Mouse (Mus musculus): ENCODE measurements around the gene Slc4a4. TPM values are rescaled to one million over a fixed set of nuclear protein-coding genes. Genes with fewer than 3 reads are reported as not detected.
"Not testable (repeated sequence)": the region's sequence is repeated elsewhere in the genome, so short reads cannot be mapped to it uniquely, and the experiment has no call there.

The Slc4a4 gene
- polyA plus RNA-seq, 1 experiment from 2014 or later = 2.5 TPM

DNA sequence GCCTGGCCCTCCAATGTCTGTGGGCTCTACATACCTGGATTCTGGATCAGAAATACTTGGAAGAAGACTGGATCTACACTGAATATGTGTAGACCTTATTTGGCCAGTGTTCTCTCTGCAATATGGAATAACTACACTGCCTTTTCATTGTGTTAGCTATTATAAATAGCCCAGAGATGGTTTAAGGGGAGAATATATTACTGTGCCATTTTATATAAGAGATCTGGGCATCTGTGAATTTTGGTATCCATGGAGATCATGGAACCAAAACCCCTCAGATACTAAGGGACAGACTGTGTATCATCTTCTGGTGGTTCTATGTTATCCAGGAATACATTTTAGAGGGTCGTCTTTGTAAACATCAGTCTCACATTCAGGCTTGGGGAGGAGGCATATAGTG lies 86.5 kb downstream of the Slc4a4 start:
- Histone ChIP-seq H3K4me3 (no peak overlapping the region), H3K9me3 (no peaks in the 10 kb centered on the region), H3K36me3 (no peaks in the 10 kb centered on the region), H3K4me1 (replicated peaks) (peaks cover 22% of the 10 kb centered on the region), H3K27me3 (ENCODE audit: insufficient read depth, poor library complexity, severe bottlenecking) (no peaks in the 10 kb centered on the region), H3K27ac (no peak overlapping the region)
- DNase-seq (ENCODE audit: low spot score) = no peak
- 87% methylated on average over 1 of the region's 1 CpGs for WGBS

DNA sequence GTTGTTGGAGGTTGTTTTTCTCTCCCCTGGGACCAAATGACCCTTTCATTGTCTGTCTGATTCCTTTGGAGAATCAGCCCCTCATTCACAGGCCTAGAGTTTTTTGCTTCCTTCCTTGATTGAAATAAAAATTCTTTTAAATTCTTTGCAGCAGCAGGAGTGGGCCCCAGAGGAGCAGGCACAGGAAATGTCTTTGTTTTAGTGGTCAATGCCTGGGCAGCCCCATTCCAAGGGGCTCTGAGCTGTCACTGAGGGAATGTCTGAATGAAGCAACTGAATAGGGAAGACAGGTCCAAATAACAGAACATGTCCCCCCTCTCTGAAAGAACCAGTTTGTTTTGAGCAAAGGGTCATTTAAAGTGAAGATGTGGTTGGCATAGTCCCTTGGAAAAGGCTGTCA lies 89.1 kb downstream of the Slc4a4 start:
- H3K27ac ChIP-seq = no peak overlapping the region
- H3K4me1 ChIP-seq (replicated peaks) = peaks cover 12% of the 10 kb centered on the region
- H3K36me3 ChIP-seq = no peaks in the 10 kb centered on the region
- H3K9me3 ChIP-seq = no peaks in the 10 kb centered on the region
- no peak overlapping the region for H3K4me3 ChIP-seq
- H3K27me3 ChIP-seq (ENCODE audit: insufficient read depth, poor library complexity, severe bottlenecking) = no peaks in the 10 kb centered on the region
- peak; percentile 15 for DNase-seq (ENCODE audit: low spot score)

DNA sequence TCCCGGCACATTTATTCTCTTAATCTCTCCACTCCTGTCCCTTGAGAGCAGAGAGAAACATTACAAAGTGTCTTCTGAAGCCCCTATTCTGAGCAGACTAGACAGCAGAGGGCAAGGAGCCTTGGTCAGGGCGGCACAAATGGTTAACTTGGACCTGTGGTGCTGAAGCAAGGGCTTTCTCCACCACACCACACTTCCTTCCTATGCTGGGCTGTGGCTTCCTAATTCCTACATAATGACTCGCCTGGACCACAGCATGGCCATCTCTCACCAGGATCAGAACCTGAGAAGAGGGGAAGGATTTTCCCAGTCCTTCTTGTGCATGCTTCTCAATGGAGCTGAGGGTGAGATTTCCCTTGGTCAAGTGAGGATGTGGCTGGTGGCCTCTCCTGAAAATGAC lies 89.8 kb downstream of the Slc4a4 start:
- Histone ChIP-seq H3K27me3 (ENCODE audit: insufficient read depth, poor library complexity, severe bottlenecking) (no peaks in the 10 kb centered on the region), H3K4me1 (replicated peaks) (peaks cover 12% of the 10 kb centered on the region), H3K36me3 (no peaks in the 10 kb centered on the region), H3K27ac (no peak overlapping the region; the same call in 1 of the 2 replicates), H3K4me3 (no peak overlapping the region), H3K9me3 (no peaks in the 10 kb centered on the region)
- 71% methylated on average over 3 of the region's 3 CpGs for WGBS
- no peak for DNase-seq (ENCODE audit: low spot score)

DNA sequence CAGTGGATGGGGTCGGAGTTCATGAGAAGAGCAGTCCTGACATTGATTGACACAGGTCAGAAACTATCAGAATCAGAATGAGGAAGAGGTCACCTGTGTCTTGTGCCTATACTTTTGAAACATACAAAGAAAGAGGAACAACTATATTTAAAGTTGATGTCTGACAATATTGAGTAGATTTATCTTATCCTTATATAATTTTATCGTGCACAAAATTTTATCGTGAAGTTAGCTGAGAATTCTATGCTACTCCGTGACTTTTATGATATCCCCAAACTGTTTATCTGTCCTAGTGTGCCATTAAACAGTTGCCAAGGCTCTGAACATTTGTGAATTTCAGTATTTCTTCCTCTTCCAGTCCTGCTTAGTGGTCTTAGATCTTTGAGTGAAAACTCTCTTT lies 94.1 kb downstream of the Slc4a4 start:
- Histone ChIP-seq H3K27ac (no peak overlapping the region), H3K4me1 (replicated peaks) (peaks cover 9% of the 10 kb centered on the region), H3K4me3 (no peak overlapping the region), H3K9me3 (0 out of 2 replicates have a peak, but pooled peaks cover 2% of the 10 kb centered on the region), H3K36me3 (no peaks in the 10 kb centered on the region), H3K27me3 (ENCODE audit: insufficient read depth, poor library complexity, severe bottlenecking) (no peaks in the 10 kb centered on the region)
- DNase-seq (ENCODE audit: low spot score) = no peak
- 90% methylated on average over 4 of the region's 4 CpGs for WGBS

DNA sequence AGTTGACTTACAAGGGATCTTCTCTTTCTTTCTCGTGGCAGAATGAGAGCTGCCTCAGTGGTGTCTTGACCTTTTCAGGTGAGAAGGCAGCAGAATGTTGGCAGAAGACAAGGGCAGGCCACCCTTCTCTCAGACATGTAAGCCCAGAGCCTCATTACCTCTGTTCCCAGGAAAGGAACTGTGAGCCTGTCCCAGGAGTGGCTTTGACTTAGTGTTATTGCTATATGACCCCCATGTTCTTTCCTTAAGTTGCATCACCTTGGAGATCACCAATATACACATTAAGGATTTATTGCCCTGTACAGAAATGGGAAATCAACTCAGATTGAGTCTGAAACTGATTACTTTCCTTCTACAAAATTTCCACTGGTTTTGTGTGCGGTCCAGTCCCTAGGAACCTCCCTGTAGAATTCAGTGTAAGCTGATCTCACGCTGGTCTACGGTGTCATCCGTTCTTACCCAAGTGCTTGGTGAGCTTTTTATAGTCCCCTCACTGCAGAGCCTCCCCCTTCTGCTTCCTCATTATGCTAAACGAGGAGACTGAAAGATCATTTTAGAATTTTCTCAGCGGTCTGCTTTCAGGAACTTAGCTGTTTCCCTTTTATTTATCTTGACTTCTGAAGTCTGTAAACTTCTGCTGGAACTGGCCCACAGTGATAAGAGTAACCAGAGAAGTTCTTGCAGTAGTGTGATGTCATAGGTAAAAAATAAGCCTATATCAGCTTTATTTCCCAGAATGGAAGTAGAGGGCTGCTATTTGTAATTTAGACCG lies 94.8 kb downstream of the Slc4a4 start:
- Histone ChIP-seq H3K27me3 (ENCODE audit: insufficient read depth, poor library complexity, severe bottlenecking) (no peaks in the 10 kb centered on the region), H3K27ac (no peak overlapping the region), H3K4me3 (no peak overlapping the region), H3K36me3 (no peaks in the 10 kb centered on the region), H3K4me1 (replicated peaks) (peaks cover 3% of the 10 kb centered on the region; the same call in 1 of the 2 replicates), H3K9me3 (0 out of 2 replicates have a peak, but pooled peaks cover 2% of the 10 kb centered on the region)
- no peak for DNase-seq (ENCODE audit: low spot score)
- 70% methylated on average over 8 of the region's 8 CpGs for WGBS

DNA sequence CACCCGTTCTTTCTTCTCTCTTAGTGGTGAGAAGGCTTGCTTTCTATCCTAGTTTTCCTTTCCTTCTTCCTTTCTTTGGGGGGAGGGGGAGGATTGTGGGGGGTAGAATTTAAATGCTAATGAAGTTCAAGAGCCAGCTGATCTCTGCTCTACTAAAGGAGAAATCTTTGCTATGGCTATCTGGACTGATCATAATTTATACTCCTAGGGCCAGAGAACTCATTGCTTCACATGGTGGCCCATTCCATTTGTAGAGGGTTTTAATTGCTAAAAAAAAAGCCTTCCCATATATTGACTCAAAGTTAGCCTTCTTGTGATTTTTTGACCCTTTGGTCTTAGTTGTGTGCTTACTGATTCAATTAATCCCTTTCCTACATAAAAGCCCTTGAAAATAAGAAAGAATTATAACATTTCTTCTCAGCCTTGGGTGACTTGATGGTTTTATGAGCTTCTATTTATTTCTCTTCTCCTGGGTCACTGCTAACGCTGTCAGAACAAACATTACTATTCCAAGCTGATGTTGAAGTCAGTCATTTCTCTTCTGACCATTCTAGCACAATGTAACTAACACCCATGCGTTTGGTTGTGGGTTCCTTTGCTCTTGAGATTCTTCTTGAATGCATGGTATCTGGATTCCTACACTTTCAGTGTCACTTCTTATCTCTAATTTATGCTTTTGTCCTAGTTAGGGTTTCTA lies 95.6 kb downstream of the Slc4a4 start:
- Histone ChIP-seq H3K4me1 (replicated peaks) (no peaks in the 10 kb centered on the region), H3K9me3 (0 out of 2 replicates have a peak, but pooled peaks cover 2% of the 10 kb centered on the region), H3K27ac (no peak overlapping the region), H3K4me3 (no peak overlapping the region), H3K36me3 (no peaks in the 10 kb centered on the region), H3K27me3 (ENCODE audit: insufficient read depth, poor library complexity, severe bottlenecking) (no peaks in the 10 kb centered on the region)
- WGBS = 81% methylated on average over 3 of the region's 3 CpGs
- DNase-seq (ENCODE audit: low spot score) = no peak

DNA sequence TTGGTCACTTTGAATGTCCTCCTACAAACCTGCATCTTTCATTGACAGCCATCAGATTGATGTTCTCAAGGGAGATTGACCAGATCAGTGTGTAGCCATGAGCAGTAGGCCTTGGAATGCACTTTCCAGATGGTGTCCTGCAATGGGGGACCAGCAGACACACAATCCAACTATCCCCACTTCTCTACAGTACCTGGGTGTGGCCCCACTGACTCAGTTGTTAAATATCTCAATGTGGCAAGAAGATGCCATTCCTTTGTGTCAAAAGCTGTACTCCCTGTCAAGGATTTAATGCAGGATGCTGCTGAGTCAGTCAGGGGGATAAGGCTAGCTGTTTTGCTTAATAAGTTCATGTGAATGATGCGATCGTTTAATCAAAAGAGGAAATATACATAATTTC lies 96.6 kb downstream of the Slc4a4 start:
- no peaks in the 10 kb centered on the region for H3K4me1 ChIP-seq (replicated peaks)
- H3K4me3 ChIP-seq = no peak overlapping the region
- H3K36me3 ChIP-seq = no peaks in the 10 kb centered on the region
- 0 out of 2 replicates have a peak, but pooled peaks cover 2% of the 10 kb centered on the region for H3K9me3 ChIP-seq
- H3K27me3 ChIP-seq (ENCODE audit: insufficient read depth, poor library complexity, severe bottlenecking) = no peaks in the 10 kb centered on the region
- no peak for DNase-seq (ENCODE audit: low spot score)
- WGBS = 98% methylated on average over 2 of the region's 2 CpGs
- no peak overlapping the region for H3K27ac ChIP-seq

DNA sequence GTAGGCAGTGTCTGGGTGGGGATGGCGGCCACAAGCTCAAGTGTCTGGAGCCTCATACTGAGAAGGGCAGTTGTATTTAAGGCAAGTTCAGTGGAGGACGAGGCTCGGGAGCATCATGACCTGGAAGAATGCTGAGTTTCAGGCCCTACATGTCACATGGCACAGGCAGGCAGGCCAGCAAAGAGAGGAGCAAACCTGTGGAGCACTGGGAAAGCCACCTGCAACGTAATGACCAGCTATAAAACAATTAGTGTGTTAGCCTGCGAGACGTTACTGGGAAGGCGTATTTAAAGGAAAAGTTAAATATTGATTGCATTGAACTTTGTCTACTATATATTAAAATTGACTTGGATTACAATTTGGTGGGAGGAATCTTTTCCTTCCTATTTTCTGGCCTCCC lies 97.0 kb downstream of the Slc4a4 start:
- H3K4me3 ChIP-seq = no peak overlapping the region
- DNase-seq (ENCODE audit: low spot score) = no peak
- 0 out of 2 replicates have a peak, but pooled peaks cover 2% of the 10 kb centered on the region for H3K9me3 ChIP-seq
- WGBS = 93% methylated on average over 7 of the region's 7 CpGs
- no peaks in the 10 kb centered on the region for H3K27me3 ChIP-seq (ENCODE audit: insufficient read depth, poor library complexity, severe bottlenecking)
- no peaks in the 10 kb centered on the region for H3K4me1 ChIP-seq (replicated peaks)
- no peak overlapping the region for H3K27ac ChIP-seq
- H3K36me3 ChIP-seq = no peaks in the 10 kb centered on the region

DNA sequence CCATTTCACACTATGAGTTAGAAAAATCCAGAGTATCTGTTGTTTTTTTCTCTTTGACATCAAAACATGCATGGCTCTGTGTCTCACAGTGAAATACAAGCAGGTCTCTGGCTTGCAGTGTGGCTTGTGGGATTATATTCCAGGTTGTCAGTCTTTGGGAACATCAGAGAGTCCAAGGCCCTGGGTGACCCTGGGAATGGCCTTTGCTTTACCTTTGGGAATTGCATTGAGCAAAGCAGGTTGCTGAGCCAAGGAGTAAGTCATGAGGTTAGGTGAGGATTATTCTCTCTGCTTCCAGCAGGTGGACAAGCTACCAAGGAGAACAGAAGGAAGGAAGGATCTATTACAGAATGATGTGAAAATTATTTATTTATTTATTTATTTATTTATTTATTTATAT lies 102.4 kb downstream of the Slc4a4 start:
- no peak overlapping the region for H3K4me3 ChIP-seq
- no peak for DNase-seq (ENCODE audit: low spot score)
- H3K9me3 ChIP-seq = no peaks in the 10 kb centered on the region
- H3K4me1 ChIP-seq (replicated peaks) = no peaks in the 10 kb centered on the region
- no peak overlapping the region for H3K27ac ChIP-seq
- H3K36me3 ChIP-seq = no peaks in the 10 kb centered on the region
- no peaks in the 10 kb centered on the region for H3K27me3 ChIP-seq (ENCODE audit: insufficient read depth, poor library complexity, severe bottlenecking)

DNA sequence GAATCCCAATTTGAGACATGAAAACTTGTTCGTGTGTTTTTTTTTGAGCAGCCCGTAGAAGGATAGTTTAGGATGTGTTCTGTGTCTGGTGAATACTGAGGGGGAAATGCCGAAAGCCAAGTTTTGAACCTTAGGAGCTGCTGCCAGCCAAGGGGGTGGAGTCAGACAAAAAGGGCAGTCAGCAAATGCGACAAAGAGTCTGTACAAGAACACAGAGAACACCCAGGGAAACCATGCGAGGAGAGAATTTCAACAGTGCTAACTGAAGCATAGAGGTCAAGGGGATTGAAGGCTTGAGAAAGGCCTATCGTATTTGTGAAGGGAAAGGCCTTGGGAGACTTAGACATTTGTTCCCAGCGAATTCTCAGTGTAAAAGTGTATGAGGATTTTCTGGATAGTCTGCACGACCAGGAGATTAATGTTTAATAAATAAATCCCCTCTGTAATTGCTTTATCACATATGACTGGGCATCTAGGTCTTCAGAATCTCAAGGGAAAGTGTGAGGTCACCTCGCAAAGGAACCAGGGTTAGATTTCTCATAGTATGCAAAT lies 103.7 kb downstream of the Slc4a4 start:
- Histone ChIP-seq H3K4me3 (no peak overlapping the region), H3K27ac (no peak overlapping the region), H3K36me3 (no peaks in the 10 kb centered on the region), H3K9me3 (no peaks in the 10 kb centered on the region), H3K4me1 (replicated peaks) (no peaks in the 10 kb centered on the region), H3K27me3 (ENCODE audit: insufficient read depth, poor library complexity, severe bottlenecking) (no peaks in the 10 kb centered on the region)
- WGBS = 73% methylated on average over 9 of the region's 9 CpGs
- DNase-seq (ENCODE audit: low spot score) = no peak

DNA sequence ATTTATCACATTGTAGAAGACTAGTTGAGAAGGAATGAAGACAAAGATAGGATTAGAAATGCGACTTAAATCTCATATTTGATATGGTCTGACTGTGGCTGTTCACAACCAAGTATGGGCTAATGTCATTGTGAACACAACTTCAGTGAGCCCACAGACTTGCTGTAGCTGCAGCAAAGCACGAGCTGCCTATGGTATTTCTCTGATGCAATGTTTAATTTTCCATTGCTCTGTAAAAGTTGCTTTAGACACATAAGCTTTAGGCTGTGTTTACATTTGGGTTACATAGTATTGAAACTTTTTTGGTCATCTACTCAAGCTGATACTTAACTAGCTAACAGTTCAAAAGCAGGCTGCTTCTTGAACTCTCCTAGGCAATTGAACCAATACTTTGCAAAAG lies 104.7 kb downstream of the Slc4a4 start:
- H3K27ac ChIP-seq; H3K4me3 ChIP-seq; DNase-seq (ENCODE audit: low spot score); H3K4me1 ChIP-seq (replicated peaks); H3K9me3 ChIP-seq; H3K27me3 ChIP-seq (ENCODE audit: insufficient read depth, poor library complexity, severe bottlenecking); H3K36me3 ChIP-seq: not testable (repeated sequence)
- 97% methylated on average over 2 of the region's 2 CpGs for WGBS

DNA sequence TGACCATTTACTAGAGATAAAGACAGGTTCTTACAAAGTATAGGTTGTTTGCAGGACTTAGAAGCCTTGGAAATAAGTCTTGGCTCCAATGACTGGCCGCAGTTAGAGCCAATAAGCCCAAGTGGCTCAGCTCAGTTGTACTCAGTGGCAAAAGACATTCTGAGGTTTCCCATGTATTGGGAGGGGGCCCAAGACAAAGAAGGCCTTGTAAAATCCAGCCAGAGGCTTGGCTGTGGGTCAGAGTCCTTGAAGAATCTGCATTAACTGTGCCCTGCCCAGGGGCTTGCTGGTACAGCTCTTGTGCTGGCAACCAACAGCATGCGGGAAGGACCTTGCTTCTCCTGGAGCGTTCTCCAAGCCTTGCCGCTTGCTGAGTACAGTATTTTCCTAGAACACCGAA lies 107.9 kb downstream of the Slc4a4 start:
- WGBS = 90% methylated on average over 5 of the region's 5 CpGs
- Histone ChIP-seq H3K36me3 (no peaks in the 10 kb centered on the region), H3K27me3 (ENCODE audit: insufficient read depth, poor library complexity, severe bottlenecking) (no peaks in the 10 kb centered on the region), H3K4me1 (replicated peaks) (no peaks in the 10 kb centered on the region), H3K9me3 (no peaks in the 10 kb centered on the region), H3K4me3 (no peak overlapping the region), H3K27ac (no peak overlapping the region)
- DNase-seq (ENCODE audit: low spot score) = no peak

DNA sequence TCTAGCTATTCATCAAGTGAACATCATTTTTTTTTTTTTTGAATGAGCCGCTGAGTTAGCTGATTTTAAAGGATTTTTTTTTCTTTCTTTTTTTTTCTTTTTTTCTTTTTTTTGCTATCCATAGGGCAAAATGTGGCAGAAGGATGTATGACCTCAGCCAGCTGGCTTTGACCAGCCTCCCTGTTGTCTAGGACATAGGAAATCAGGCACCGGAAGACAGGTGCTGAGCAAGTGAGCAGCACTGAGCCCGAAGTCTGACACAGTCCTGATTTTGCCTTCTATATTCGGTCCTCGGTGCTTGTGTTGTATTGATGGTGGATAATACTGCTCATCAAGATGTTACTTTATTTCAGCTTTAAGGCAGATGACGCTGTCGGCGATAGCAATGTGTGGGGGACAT lies 109.6 kb downstream of the Slc4a4 start:
- WGBS = 95% methylated on average over 8 of the region's 8 CpGs
- no peak for DNase-seq (ENCODE audit: low spot score)
- Histone ChIP-seq H3K27ac (no peak overlapping the region), H3K9me3 (peaks cover 10% of the 10 kb centered on the region), H3K4me1 (replicated peaks) (no peaks in the 10 kb centered on the region), H3K27me3 (ENCODE audit: insufficient read depth, poor library complexity, severe bottlenecking) (no peaks in the 10 kb centered on the region), H3K36me3 (no peaks in the 10 kb centered on the region), H3K4me3 (no peak overlapping the region)

Measured in hindbrain, embryonic 10.5 days (tissue).